Mouse (Mus musculus): ENCODE measurements around the gene Igsf3.

Gene Igsf3

GRCm38 (mm10) chr3:101376538-101377247 lies at the start of gene Igsf3:
Gene Igsf3, plus strand, starts transcription at chr3:101377083.
- no peak for DNase-seq (ENCODE audit: extremely low read depth, low read depth)

- no peak for DNase-seq (ENCODE audit: extremely low read depth, low read depth)
Measured at GRCm38 (mm10) chr3:101327248-101327647, 49.6 kb upstream of the Igsf3 start.

- DNase-seq (ENCODE audit: extremely low read depth, low read depth): no peak
Measured at GRCm38 (mm10) chr3:101328617-101329016, 48.3 kb upstream of the Igsf3 start.

- no peak for DNase-seq (ENCODE audit: extremely low read depth, low read depth)
Measured at GRCm38 (mm10) chr3:101343199-101343924, 33.5 kb upstream of the Igsf3 start.

DNA sequence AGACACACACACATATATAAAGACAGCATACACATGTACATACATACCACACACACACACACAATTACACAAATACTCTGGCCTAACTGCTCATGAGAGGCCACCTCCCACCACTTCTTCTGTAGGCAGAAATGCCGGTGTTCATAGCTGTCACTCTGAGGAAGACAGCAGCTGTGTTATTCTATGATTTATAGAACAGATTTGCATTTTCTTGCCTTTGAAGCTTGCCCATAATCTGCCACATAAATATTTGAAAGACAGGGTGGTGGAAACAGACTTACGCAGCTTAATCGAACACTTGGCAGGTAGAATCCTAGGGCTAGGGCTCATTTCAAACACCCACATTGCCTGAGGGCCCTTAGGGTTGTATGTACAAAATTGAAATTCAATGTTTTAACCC lies 32.6 kb upstream of the Igsf3 start:
- no peak for DNase-seq (ENCODE audit: extremely low read depth, low read depth)

GRCm38 (mm10) chr3:101345299-101345698 lies 31.6 kb upstream of the Igsf3 start:
- DNase-seq (ENCODE audit: extremely low read depth, low read depth): no peak

- DNase-seq (ENCODE audit: extremely low read depth, low read depth): no peak
Measured at GRCm38 (mm10) chr3:101346806-101347205, 30.1 kb upstream of the Igsf3 start.

DNA sequence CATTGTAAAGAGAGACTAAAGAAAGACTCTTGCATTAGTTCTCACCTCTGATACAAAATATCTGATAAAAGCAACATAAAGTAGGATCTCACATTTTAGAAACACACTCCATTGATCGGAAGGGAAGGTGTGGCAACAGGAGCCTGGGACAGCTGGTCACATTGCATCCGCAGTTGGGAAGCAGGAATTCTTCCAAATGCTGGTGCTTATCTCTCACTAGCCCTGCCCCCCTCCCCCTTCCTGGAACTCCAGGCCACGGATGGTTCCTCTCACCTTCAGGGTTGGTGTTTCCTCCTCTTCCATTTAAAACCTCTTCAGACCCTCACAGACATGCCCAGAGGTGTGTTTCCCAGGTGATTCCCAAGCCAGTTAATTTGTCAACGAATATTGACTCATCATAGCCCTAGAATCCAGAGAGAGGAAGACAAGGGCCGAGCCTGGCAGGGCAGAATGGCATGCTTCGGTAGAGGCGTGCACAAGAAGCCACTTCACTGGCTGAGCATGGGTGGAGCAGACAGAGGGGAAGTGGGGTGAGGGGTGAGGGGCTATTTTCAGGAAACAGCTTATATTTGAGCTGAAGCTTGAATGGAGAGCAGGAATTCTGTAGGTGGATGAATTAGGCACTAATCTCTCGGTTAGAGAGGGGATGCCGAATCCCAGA lies 28.3 kb upstream of the Igsf3 start:
- DNase-seq (ENCODE audit: extremely low read depth, low read depth): no peak

DNA sequence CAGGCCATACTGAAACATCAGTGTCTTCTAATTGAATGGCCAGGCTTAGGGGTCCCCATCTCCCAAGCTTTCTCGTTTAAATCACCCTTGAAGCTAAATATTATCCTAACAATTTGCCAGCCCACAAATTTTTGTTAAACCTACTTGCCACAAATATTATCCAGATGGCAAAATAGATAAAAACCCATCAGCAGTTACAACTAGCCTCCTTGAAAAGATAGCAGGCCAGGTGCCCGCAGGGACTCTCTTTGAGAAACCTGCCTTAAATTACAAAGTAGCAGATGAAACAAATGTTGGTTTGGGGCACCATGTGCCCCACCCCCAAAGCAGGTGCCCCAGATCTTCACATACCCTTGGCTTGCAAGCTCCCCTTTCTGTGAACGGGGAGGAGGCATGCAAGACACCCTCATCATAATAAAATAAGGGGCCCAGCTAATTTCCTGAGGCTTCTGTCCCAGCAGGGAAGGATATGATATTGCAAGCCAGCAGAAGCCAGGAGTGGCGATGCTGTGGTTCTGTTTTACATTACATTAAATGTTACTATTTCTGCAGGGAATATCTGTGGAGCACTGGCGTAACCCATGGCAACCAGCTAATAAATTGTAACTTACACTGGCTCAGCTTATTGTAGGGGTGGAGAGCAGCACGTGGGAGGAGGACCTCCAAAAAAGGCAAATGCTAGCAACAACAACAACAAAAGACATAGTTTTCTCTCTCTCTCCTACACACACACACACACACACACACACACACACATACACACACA lies 27.2 kb upstream of the Igsf3 start:
- DNase-seq (ENCODE audit: extremely low read depth, low read depth): no peak

DNA sequence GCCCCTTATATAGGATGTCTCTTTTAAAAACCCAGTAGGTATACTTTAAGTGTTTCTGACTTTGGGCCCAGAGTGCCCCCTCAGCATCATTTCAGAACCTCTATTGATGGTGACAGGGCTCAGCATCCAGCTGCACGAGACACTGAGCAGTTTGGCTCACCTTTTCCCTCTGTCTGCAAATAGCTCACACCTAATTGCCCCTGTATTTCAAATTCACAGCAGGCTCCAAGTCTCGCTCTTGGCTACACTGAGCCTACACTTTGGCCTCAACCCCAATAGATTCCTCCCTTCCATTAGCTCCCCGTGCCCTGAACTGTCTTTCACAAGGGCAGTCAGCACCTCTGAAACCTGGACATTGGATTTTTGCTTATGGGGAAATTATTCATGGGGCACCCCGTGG lies 26.5 kb upstream of the Igsf3 start:
- no peak for DNase-seq (ENCODE audit: extremely low read depth, low read depth)

GRCm38 (mm10) chr3:101354490-101354889 lies 22.4 kb upstream of the Igsf3 start:
- DNase-seq (ENCODE audit: extremely low read depth, low read depth): no peak

- DNase-seq (ENCODE audit: extremely low read depth, low read depth): no peak
Measured at GRCm38 (mm10) chr3:101355702-101356101, 21.2 kb upstream of the Igsf3 start.

GRCm38 (mm10) chr3:101356583-101357553 lies 20.0 kb upstream of the Igsf3 start:
- no peak for DNase-seq (ENCODE audit: extremely low read depth, low read depth)

DNA sequence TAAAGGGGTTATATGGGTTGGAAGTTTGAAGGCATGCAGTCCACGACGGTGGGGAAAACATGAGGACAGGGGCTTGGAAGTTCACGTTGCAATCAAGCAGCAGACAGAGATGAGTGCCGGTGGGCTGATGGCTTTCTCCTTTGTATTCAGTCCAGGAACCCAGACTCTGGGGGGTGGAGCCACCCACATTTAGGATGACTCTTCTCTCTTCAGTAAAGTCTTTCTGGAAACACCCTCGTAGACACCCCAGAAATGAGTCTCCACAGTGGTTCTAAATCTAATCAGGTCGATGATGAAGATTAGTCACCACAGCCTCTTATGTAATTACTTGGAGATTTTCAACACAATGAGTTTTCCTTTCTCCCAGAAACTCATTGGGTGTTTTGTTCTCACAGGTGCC lies 16.1 kb upstream of the Igsf3 start:
- DNase-seq (ENCODE audit: extremely low read depth, low read depth): no peak

- no peak for DNase-seq (ENCODE audit: extremely low read depth, low read depth)
Measured at GRCm38 (mm10) chr3:101362391-101362790, 14.5 kb upstream of the Igsf3 start.

DNA sequence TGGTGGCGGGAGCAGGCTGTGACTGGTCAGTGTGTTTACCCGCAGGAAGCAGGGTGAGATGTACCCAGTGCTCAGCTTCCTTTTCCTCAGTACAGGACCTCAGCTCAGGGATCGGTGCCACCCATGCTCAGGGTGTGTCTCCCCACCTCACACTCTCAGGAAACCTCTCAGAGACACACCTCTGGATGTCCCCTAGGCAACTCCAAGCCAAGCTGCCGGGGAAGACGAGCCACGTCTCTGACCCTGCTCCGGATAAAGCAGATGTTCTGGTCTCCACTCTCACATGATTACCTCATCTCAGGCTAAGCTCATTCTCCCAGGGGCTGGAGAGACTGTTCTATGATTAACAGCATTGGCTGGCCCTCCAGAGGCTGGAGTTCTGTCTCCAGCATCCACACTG lies 13.3 kb upstream of the Igsf3 start:
- no peak for DNase-seq (ENCODE audit: extremely low read depth, low read depth)

- DNase-seq (ENCODE audit: extremely low read depth, low read depth): no peak
Measured at GRCm38 (mm10) chr3:101365081-101365612, 11.7 kb upstream of the Igsf3 start.

DNA sequence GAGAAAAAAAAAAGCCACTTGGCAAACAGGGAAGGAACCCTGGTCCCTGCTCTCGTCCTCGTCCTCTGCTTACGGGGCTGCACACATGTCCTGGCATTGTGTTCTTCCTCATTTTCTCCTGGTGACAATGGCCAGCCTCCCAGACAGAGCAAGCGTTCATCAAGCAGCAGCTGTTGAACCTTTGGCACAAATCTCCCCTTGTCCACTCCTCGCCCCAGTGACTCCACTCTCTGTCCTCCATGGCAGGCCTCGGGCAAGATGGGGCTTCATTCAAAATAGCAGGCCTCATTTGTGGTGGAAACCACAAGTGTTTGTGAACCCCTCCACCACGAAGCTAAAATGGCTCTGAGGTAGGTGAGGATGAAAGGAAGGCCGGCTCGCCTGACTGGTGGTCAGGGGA lies 11.0 kb upstream of the Igsf3 start:
- DNase-seq (ENCODE audit: extremely low read depth, low read depth): no peak

DNA sequence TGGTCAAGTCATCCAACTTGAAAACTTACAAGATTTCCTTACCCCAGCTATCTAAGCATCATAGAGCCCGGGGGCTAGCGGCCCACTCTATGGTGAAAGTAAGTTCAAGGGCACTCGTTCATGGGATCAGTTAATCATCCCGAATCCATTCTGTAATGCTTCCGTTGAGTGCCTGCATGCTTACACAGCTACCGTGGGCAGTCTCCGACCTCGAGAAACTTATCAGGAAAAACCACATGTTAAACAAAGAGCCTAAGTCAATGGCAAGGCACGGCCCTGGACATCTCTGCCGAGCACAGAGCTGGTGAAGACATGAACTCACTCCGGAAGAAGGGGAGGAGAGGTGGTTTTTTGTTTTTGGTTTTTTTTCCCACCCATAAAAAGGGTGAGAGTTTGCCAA lies 9.5 kb upstream of the Igsf3 start:
- DNase-seq (ENCODE audit: extremely low read depth, low read depth): no peak

- DNase-seq (ENCODE audit: extremely low read depth, low read depth): no peak
Measured at GRCm38 (mm10) chr3:101369301-101369881, 7.5 kb upstream of the Igsf3 start.

Data from MEL-GATA-1-ER (cell line).